ENCODE assay signal across 18 mouse cellular contexts in genomic region chr13:29312026-29312425, GRCm38 (mm10).
DNase-seq lines count a peak whose midpoint lies in the region.
"Had no signal": no experiment of that assay in that cellular context is flagged by ENCODE, and none has a peak within 500 bp of the region (broad histone marks: within the 10 kb centered on the region; RNA-seq: fewer than 3 reads in every experiment).

No protein-coding gene starts in this region.

- H3K9me3 ChIP-seq in heart, embryonic 10.5 days: no peaks in the 10 kb centered on the region
- H3K9me3 ChIP-seq: embryonic facial prominence, embryonic 13.5 days; lung, embryonic 15.5 days; stomach, embryonic 15.5 days had no signal

- no peak overlapping the region for H3K27ac ChIP-seq in heart, embryonic 10.5 days
- H3K27ac ChIP-seq: embryonic facial prominence, embryonic 13.5 days; kidney, postnatal 0 days; liver, embryonic 14.5 days; lung, embryonic 15.5 days; stomach, embryonic 15.5 days had no signal

- peaks cover 21% of the 10 kb centered on the region for H3K4me1 ChIP-seq in heart, embryonic 10.5 days
- H3K4me1 ChIP-seq: lung, embryonic 15.5 days; stomach, embryonic 15.5 days had no signal

- peak; percentile 13 for DNase-seq in heart, adult 11 months
- no peak for DNase-seq in heart, embryonic 10.5 days (ENCODE audit: low spot score)
- peak; percentile 25 for DNase-seq in R1 (ENCODE audit: low read depth, low spot score)
- peak; percentile 63 for DNase-seq in embryo, embryonic 10.5 days (ENCODE audit: low spot score)
- peak; percentile 13 for DNase-seq in mesoderm, embryonic 11.5 days (ENCODE audit: low read depth, low spot score)
- no peak for DNase-seq in right cerebral cortex, postnatal 14 days
- DNase-seq in thymus, postnatal 4 days: no peak
- DNase-seq: cerebellum, adult 8-10 months; gastrocnemius, postnatal 36 days; kidney, adult 18-20 months; layer of hippocampus, postnatal 36 days; right cerebral cortex, postnatal 25 days; thymus, adult 18-20 months had no signal

- H3K36me3 ChIP-seq in heart, embryonic 10.5 days: no peaks in the 10 kb centered on the region
- H3K36me3 ChIP-seq: embryonic facial prominence, embryonic 13.5 days; lung, embryonic 15.5 days; stomach, embryonic 15.5 days had no signal

- H3K4me3 ChIP-seq in heart, embryonic 10.5 days: no peak overlapping the region
- H3K4me3 ChIP-seq: embryonic facial prominence, embryonic 13.5 days; lung, embryonic 15.5 days; stomach, embryonic 15.5 days had no signal

- H3K27me3 ChIP-seq in heart, embryonic 10.5 days (ENCODE audit: insufficient read depth, poor library complexity, severe bottlenecking): no peaks in the 10 kb centered on the region
- H3K27me3 ChIP-seq: embryonic facial prominence, embryonic 13.5 days; lung, embryonic 15.5 days; stomach, embryonic 15.5 days had no signal

- WGBS in heart, embryonic 10.5 days: 79% methylated on average over 2 of the region's 2 CpGs

Comparison
In these comparisons a context has a peak if more than half of its experiments do, and no peak if none do; other contexts are left out.
1. DNase-seq: peak in heart, adult 11 months (single experiment), R1 (single experiment), embryo, embryonic 10.5 days (single experiment) and mesoderm, embryonic 11.5 days (single experiment); none in heart, embryonic 10.5 days (single experiment), right cerebral cortex, postnatal 14 days (single experiment) and thymus, postnatal 4 days (single experiment).